Mouse (Mus musculus): Measurements from ENCODE around the gene Eif3l. TPM values are rescaled to one million over a fixed set of nuclear protein-coding genes. Genes with fewer than 3 reads are reported as not detected.

Gene Eif3l
- polyA plus RNA-seq, 1 experiment: 114 TPM

GRCm38 (mm10) chr15:79048186-79048585, 26.8 kb upstream of the Eif3l start:
- Histone ChIP-seq H3K4me3 (ENCODE audit: insufficient read depth, low read length) (no peak overlapping the region), H3K27ac (ENCODE audit: insufficient read depth, low read depth, low read length) (no peak overlapping the region), H3K4me1 (ENCODE audit: control insufficient read depth, insufficient read depth, low read length) (no peaks in the 10 kb centered on the region)
- no peak for TF ChIP-seq CTCF (IDR thresholded peaks at IDR 0.05; ENCODE audit: low read depth, low read length)
- no peak for TF ChIP-seq POLR2A (IDR thresholded peaks at IDR 0.05; ENCODE audit: borderline replicate concordance, low read depth, low read length)

DNA sequence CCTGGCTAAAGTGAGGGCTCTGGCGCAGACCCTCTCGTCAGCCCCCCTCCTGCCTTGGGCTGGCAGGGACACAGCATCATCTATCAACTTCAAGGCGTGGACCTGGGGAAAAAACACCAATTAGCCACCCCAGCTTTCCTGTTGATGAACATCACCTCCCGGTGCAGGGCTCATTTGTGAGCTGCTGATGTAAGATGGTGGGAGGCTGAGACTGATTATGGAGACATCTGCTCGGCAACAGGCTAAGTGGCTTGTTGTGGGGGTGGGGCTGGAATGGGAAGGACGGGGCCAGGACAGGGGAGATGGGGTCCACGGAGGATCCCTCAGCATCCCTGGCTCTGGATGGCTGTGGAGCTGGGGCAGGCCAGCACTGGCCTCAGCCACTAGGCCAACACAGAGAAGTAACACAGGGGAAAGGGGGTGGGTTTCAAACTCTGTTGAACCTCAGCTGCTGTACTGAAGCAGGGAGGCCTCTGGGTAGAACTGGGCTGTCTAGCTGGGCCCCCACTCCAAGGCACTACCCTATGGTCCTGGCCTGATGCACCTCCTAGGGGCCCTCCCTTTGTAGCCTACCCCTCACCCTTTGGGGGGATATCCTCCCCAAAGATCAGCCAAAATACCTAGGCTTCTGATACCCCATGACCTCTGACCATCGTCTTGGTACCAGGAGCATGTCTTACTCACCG, 24.7 kb upstream of the Eif3l start:
- Histone ChIP-seq H3K27ac (ENCODE audit: insufficient read depth, low read depth, low read length) (no peak overlapping the region), H3K4me1 (ENCODE audit: control insufficient read depth, insufficient read depth, low read length) (no peaks in the 10 kb centered on the region), H3K4me3 (ENCODE audit: insufficient read depth, low read length) (no peak overlapping the region)
- TF ChIP-seq POLR2A (IDR thresholded peaks at IDR 0.05; ENCODE audit: borderline replicate concordance, low read depth, low read length): no peak
- TF ChIP-seq CTCF (IDR thresholded peaks at IDR 0.05; ENCODE audit: low read depth, low read length): no peak

DNA sequence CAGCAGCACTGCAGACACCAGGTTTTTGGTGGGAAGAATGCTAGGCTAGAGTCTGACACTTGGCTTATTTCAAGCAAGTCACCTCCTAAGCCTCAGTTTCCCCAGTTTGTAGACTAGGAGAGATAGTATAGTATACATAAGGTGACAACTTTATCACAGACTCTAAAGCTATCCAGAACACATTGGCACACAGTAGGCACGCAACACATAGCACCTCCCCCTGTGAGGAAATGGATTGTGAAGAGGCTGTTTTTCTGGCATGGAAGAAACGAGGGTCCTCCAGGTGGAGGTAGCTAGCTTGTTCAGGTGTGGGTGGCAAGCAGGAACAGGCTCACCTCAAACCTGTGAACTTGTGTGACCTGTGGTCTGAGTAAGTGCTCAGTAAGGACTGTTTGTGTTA, 24.0 kb upstream of the Eif3l start:
- Histone ChIP-seq H3K27ac (ENCODE audit: insufficient read depth, low read depth, low read length) (no peak overlapping the region), H3K4me1 (ENCODE audit: control insufficient read depth, insufficient read depth, low read length) (no peaks in the 10 kb centered on the region), H3K4me3 (ENCODE audit: insufficient read depth, low read length) (no peak overlapping the region)
- TF ChIP-seq POLR2A (IDR thresholded peaks at IDR 0.05; ENCODE audit: borderline replicate concordance, low read depth, low read length) (no peak), CTCF (IDR thresholded peaks at IDR 0.05; ENCODE audit: low read depth, low read length) (no peak)

DNA sequence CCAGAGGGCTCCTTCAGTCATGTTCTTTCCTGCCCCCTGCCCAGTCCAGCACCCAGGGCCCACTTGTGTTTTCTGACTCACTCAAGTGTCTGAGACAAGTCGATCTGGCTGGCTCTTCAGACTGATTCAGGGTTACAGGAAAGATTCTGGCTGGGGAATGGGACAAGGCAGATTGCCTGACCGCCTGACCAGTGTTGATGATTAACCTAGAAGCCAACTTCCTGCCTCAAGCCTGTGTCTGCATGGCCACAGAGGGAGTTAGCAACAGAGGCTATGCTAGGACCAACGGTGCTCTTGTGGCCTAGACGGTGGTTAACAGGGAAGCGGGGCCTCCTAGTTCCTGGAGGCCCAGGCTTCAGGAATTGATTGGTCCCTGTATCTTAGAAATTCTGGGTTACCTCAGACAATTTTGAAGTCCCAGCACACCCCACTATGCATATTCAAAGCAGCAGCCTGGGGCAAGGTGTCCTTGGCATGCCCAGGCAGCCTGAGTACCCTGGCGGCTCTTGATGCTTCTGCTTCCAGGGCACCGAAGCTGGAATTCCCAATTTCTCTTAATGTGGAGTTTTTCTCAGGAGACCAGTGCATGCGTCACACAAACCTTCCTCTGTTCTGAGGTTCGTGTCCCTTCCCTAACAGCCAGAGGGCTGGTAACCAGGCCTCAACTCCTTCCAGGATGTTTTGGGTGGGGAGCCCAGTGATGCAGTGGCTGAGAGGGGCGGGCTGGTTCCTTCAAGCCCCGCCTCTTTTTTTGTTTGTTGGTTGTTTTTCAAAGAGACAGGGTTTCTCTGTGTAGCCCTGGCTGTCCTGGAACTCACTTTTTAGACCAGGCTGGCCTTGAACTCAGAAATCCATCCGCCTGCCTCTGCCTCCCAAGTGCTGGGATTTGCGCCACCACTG, 23.3 kb upstream of the Eif3l start:
- Histone ChIP-seq H3K4me1 (ENCODE audit: control insufficient read depth, insufficient read depth, low read length) (no peaks in the 10 kb centered on the region), H3K4me3 (ENCODE audit: insufficient read depth, low read length) (no peak overlapping the region), H3K27ac (ENCODE audit: insufficient read depth, low read depth, low read length) (no peak overlapping the region)
- TF ChIP-seq CTCF (IDR thresholded peaks at IDR 0.05; ENCODE audit: low read depth, low read length) (no peak), POLR2A (IDR thresholded peaks at IDR 0.05; ENCODE audit: borderline replicate concordance, low read depth, low read length) (no peak)

- Histone ChIP-seq H3K4me1 (ENCODE audit: control insufficient read depth, insufficient read depth, low read length) (no peaks in the 10 kb centered on the region), H3K27ac (ENCODE audit: insufficient read depth, low read depth, low read length) (no peak overlapping the region), H3K4me3 (ENCODE audit: insufficient read depth, low read length) (no peak overlapping the region)
- TF ChIP-seq CTCF (IDR thresholded peaks at IDR 0.05; ENCODE audit: low read depth, low read length): no peak
- TF ChIP-seq POLR2A (IDR thresholded peaks at IDR 0.05; ENCODE audit: borderline replicate concordance, low read depth, low read length): no peak
Observed at GRCm38 (mm10) chr15:79052366-79052765, 22.6 kb upstream of the Eif3l start.

DNA sequence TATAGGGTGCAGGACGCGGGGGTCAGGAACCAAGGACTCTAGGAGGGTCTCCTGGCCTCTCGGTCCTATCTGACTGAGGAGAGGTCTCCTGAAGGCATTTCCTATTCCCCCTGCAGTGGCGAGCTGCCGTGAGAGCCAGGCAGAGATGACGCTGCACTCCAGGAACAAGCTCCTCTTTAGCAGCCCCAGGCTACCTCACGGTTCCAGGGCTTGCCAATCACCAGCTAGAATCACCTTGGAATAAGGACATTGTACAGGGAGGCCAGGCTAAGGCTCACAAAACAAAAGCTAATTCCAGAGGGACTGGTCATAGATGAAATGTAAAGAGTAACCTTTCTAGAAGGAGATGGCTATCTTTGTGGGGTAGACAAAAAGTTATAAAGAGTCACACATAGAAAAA, 18.4 kb upstream of the Eif3l start:
- Histone ChIP-seq H3K4me3 (ENCODE audit: insufficient read depth, low read length) (no peak overlapping the region), H3K4me1 (ENCODE audit: control insufficient read depth, insufficient read depth, low read length) (no peaks in the 10 kb centered on the region), H3K27ac (ENCODE audit: insufficient read depth, low read depth, low read length) (no peak overlapping the region)
- no peak for TF ChIP-seq POLR2A (IDR thresholded peaks at IDR 0.05; ENCODE audit: borderline replicate concordance, low read depth, low read length)
- no peak for TF ChIP-seq CTCF (IDR thresholded peaks at IDR 0.05; ENCODE audit: low read depth, low read length)

- no peaks in the 10 kb centered on the region for H3K4me1 ChIP-seq (ENCODE audit: control insufficient read depth, insufficient read depth, low read length)
- no peak for TF ChIP-seq POLR2A (IDR thresholded peaks at IDR 0.05; ENCODE audit: borderline replicate concordance, low read depth, low read length)
- no peak for TF ChIP-seq CTCF (IDR thresholded peaks at IDR 0.05; ENCODE audit: low read depth, low read length)
- no peak overlapping the region for H3K4me3 ChIP-seq (ENCODE audit: insufficient read depth, low read length)
- H3K27ac ChIP-seq (ENCODE audit: insufficient read depth, low read depth, low read length): no peak overlapping the region
Observed at GRCm38 (mm10) chr15:79057850-79058249, 17.1 kb upstream of the Eif3l start.

DNA sequence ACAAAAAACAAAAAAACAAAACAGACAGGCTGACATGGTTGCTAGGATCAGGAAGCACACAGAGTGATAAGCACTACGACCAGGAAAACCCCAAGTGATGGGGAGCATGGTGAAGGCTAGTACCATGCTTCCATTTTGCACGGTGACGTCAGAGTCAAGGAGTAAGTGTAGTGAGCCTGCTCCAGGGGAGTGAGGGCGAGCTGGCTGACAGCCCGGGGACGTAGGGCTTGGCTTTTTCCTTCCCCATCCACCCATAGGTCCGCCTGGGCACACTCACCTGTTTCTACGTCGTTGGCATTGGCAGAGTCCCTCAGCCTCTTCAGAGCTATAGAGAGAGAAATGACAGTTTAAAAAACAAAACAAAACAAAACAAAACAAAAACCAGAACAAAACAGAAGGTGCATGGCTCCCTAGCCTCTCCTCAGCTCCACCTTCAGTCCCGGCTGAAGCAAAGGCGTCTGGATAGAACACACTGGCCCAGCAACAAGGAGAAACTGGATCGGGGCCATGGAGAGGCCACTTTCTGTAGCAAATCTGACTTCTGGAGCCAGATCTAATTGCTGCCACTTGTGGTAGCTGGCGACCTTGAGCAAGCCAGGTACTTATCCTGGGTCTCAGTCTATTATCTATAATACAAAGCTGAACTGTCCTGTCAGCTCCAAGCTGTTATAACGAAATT, 14.0 kb upstream of the Eif3l start:
- TF ChIP-seq POLR2A (IDR thresholded peaks at IDR 0.05; ENCODE audit: borderline replicate concordance, low read depth, low read length): no peak
- TF ChIP-seq CTCF (IDR thresholded peaks at IDR 0.05; ENCODE audit: low read depth, low read length): no peak
- Histone ChIP-seq H3K27ac (ENCODE audit: insufficient read depth, low read depth, low read length) (no peak overlapping the region), H3K4me1 (ENCODE audit: control insufficient read depth, insufficient read depth, low read length) (peaks cover 5% of the 10 kb centered on the region), H3K4me3 (ENCODE audit: insufficient read depth, low read length) (no peak overlapping the region)

GRCm38 (mm10) chr15:79062376-79063159, 12.4 kb upstream of the Eif3l start, which contains the start of gene Ankrd54:
Ankrd54 (minus strand) TSS chr15:79062893.
- no peak for TF ChIP-seq POLR2A (IDR thresholded peaks at IDR 0.05; ENCODE audit: borderline replicate concordance, low read depth, low read length)
- no peak for TF ChIP-seq CTCF (IDR thresholded peaks at IDR 0.05; ENCODE audit: low read depth, low read length)
- peak within 1 kb of the TSS; percentile 84 for H3K4me3 ChIP-seq (ENCODE audit: insufficient read depth, low read length)
- peak within 1 kb of the TSS; percentile 21 for H3K27ac ChIP-seq (ENCODE audit: insufficient read depth, low read depth, low read length)
- peaks cover 5% of the 10 kb centered on the region for H3K4me1 ChIP-seq (ENCODE audit: control insufficient read depth, insufficient read depth, low read length)
